Mouse (Mus musculus): ENCODE results near the gene Sh3gl1. TPM values are rescaled to one million over a fixed set of nuclear protein-coding genes. Genes with fewer than 3 reads are reported as not detected.

Sh3gl1 gene
- total RNA-seq, 1 experiment from 2014 or later = 48.6 TPM

Other genes starting within 250 kb of the Sh3gl1 start
- 8.3 and 11.8 TPM in 2 replicates for gene Zfp119a, start 157.7 kb downstream of the Sh3gl1 start, total RNA-seq (2017)
- gene Zfp959, start 144.5 kb downstream of the Sh3gl1 start, total RNA-seq (2017) = 46.8 and 51.0 TPM in 2 replicates
- gene Zfp119b, start 87.1 kb downstream of the Sh3gl1 start, total RNA-seq (2017) = 14.4 and 17.6 TPM in 2 replicates
- 19.0 and 30.3 TPM in 2 replicates for gene Ebi3, start 84.0 kb downstream of the Sh3gl1 start, total RNA-seq (2017)
- 19.8 and 20.5 TPM in 2 replicates for gene Yju2, start 77.5 kb downstream of the Sh3gl1 start, total RNA-seq (2017)
- 1.4 and 1.7 TPM in 2 replicates for gene Shd, start 66.2 kb downstream of the Sh3gl1 start, total RNA-seq (2017)
- gene Fsd1, start 50.1 kb downstream of the Sh3gl1 start, total RNA-seq (2017) = not detected in 2 replicates
- gene Stap2, start 31.1 kb downstream of the Sh3gl1 start, total RNA-seq (2017) = 1.6 TPM in 1 of 2 replicates, not detected in the other
- gene Mpnd, start 30.9 kb downstream of the Sh3gl1 start, total RNA-seq (2017) = 64.9 and 86.9 TPM in 2 replicates
- 1.4 TPM in 2 replicates for gene Chaf1a, start 3.8 kb upstream of the Sh3gl1 start, total RNA-seq (2017)
- 31.3 and 49.5 TPM in 2 replicates for gene Ubxn6, start 38.4 kb upstream of the Sh3gl1 start, total RNA-seq (2017)
- gene Hdgfl2, start 43.0 kb upstream of the Sh3gl1 start, total RNA-seq (2017) = 153 and 189 TPM in 2 replicates
- gene Plin4, start 73.2 kb upstream of the Sh3gl1 start, total RNA-seq (2017) = 1.1 and 1.2 TPM in 2 replicates
- gene Plin5, start 81.0 kb upstream of the Sh3gl1 start, total RNA-seq (2017) = 3.4 and 4.0 TPM in 2 replicates
- 126 and 131 TPM in 2 replicates for gene Lrg1, start 85.4 kb upstream of the Sh3gl1 start, total RNA-seq (2017)
- 11.3 and 11.5 TPM in 2 replicates for gene Sema6b, start 103.7 kb upstream of the Sh3gl1 start, total RNA-seq (2017)
- 1.3 and 1.4 TPM in 2 replicates for gene Tnfaip8l1, start 125.8 kb upstream of the Sh3gl1 start, total RNA-seq (2017)
- 13.9 and 18.0 TPM in 2 replicates for gene Mydgf, start 147.3 kb upstream of the Sh3gl1 start, total RNA-seq (2017)
- gene Dpp9, start 182.3 kb upstream of the Sh3gl1 start, total RNA-seq (2017) = 14.0 and 14.5 TPM in 2 replicates
- 22.2 and 23.8 TPM in 2 replicates for gene Fem1a, start 220.2 kb upstream of the Sh3gl1 start, total RNA-seq (2017)
- 4.8 and 6.4 TPM in 2 replicates for gene Ticam1, start 240.2 kb upstream of the Sh3gl1 start, total RNA-seq (2017)